Mouse (Mus musculus): ENCODE results near the gene Hand1.
"Not testable (repeated sequence)": the region's sequence is repeated elsewhere in the genome, so short reads cannot be mapped to it uniquely, and the experiment has no call there.

Hand1 gene

DNA sequence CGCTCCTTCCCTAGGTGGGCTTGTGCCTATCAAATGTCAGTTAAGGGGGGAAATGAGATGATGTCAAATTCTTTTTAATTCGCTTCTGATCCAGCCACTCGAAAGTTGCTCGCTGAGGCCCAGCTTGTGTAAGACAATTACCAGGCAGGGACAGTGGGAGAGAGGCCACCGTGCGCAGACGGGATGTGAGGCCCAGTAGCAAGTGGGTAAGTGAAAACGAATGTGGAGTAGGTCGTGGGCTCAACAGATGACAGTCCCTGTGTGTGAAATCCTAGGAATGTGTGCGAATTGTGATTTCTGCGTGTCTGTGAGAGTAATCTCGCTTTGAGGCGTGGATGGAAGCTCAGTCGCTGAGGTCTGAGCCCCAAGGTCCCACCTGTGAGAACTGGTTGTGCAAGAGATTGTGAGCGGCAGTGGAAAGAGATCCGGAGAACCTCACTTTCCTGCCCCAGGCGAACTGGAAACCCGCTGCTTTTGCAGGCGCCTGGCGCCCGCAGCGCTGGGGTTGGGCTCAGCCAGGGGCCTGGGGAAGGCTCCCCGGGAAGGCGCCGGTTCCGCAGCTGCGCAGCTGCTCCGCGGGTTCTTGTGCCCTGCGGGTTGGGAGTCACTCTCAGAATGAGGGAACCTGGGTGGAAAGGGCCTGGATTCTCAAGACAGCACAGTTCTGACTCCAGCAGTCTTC is 819 bp upstream of the Hand1 start:
- DNase-seq: no peak

DNA sequence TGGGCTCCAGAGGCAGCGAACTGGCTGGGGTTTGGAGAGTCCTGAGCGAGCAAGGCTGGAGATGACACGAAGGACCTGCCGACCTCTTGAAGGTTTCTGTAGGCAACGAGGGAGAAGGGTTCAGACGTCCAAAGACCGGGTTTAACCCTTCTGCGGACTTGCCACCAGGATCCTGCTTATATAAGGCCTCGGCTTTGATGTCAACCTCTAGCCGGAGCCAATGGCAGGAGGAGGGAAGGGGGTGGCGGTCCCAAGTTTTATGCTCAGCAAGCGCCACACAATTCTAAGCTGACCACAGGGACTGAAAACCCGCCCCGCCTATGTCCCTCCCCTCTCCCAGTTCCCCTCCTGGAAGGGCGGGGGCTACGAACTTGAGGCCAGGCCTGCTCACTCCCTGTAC is 757 bp downstream of the Hand1 start:
- DNase-seq: no peak

GRCm38 (mm10) chr11:57831281-57831781 is 1.3 kb downstream of the Hand1 start:
- DNase-seq: no peak

- no peak for DNase-seq
These were observed 2.5 kb downstream of the Hand1 start for GRCm38 (mm10) chr11:57829871-57830775.

DNA sequence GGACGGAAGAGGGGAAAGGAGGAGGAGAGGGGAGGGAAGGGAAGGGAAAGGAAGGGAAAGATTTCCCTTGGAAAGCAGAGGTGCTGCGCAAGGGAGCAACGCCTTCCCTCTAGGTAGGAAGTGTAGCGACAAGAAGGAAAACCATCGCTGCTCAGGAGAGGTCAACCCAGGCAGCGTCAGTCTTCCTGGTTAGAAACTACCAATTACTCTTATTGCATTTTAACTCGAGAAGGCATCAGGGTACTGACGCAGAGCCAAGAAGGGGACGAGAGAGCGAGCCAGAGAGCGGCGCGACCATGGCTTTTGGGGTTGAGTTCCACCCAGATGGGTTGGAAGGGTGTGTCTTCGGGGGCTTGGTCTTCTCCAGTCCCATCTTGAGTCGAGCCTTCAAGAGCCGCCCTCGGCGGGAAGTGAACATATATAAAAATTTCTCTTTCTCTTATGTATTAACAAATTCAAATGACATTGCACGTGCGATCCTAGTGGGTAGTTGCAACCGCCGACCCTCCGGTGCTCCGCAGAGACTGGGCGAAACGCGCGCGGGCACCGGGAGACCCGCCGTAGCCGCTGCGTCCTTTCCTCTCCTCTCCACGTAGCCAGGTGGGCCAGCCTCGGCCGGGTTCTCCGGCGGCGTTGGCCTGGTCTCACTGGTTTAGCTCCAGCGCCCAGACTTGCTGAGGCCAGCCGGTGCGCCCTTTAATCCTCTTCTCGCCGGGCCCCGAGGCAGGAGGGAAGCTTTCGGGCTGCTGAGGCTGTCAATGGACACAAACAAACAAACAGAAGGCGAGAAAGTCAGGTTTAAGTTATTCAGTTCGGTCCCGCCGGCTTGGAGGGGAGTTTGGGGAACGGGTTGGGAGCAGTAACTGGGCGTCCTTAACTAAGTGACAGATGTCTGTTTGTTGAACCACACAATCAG is 3.4 kb downstream of the Hand1 start:
- DNase-seq: no peak

DNA sequence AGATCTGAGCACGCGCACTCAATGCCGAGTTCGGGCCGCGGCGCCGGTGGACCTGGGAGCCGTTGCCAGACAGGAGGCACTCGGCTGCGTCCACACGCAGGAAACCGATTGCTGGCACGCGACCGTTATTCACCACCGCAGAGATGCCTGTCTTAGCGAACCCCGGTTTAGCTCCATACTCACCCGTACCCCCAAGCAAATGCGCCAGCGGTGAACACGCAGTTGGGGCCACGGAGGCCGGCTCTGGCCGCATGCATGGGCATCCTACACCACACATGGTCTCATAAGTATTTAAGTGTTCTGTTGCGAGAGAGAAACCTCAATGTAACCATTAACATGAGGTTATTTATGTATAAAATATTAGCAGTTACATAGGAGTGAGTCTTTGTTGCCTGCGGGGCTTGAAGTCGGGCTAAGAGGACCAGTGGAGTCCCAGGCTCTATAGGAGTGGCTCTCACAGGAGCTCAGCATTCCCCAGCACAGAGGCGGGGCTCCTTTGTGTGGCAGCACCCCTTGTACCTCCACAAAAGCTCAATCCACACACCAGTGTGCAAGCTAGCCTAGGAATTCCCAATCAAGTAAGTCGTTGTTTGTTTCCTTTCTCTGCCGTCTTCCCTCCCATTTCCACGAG is 4.6 kb downstream of the Hand1 start:
- DNase-seq: no peak

GRCm38 (mm10) chr11:57827048-57827914 is 5.3 kb downstream of the Hand1 start:
- no peak for DNase-seq

GRCm38 (mm10) chr11:57825234-57825633 is 7.4 kb downstream of the Hand1 start:
- DNase-seq: not testable (repeated sequence)

- no peak for DNase-seq
These were observed 8.9 kb downstream of the Hand1 start for GRCm38 (mm10) chr11:57823714-57824113.

GRCm38 (mm10) chr11:57823159-57823558 is 9.5 kb downstream of the Hand1 start:
- DNase-seq: not testable (repeated sequence)

DNA sequence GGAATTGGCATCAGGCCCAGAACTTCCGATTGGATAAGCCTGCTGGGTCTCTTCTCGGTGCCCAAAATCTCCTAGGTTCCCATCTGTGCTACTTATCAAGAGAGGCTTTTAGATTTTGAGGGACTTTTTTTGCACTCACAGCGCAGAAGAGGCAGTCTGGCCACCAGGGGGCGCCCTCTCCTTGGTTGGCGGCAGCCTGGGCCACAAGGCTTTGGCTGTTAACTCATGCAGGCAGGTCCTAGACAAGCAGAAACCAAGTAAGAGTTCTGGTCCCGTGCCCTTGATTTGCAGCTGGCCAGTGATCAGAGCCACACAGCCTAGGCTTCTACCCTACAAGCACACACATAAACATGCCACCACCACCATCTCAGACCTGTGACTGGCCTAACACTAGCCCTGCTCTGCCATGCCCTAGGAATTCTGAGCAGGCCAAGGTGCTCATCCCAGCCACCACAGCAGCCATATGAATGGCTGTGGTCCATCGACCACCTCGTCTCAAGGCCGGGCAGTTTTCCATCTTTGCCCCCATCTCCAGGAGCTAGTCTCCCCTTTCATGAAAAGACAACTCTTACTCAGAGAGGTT is 12.5 kb downstream of the Hand1 start:
- peak; percentile 59 for DNase-seq

- no peak for DNase-seq
These were observed 14.4 kb downstream of the Hand1 start for GRCm38 (mm10) chr11:57818189-57818588.

- no peak for DNase-seq
These were observed 19.0 kb downstream of the Hand1 start for GRCm38 (mm10) chr11:57813641-57814040.

DNA sequence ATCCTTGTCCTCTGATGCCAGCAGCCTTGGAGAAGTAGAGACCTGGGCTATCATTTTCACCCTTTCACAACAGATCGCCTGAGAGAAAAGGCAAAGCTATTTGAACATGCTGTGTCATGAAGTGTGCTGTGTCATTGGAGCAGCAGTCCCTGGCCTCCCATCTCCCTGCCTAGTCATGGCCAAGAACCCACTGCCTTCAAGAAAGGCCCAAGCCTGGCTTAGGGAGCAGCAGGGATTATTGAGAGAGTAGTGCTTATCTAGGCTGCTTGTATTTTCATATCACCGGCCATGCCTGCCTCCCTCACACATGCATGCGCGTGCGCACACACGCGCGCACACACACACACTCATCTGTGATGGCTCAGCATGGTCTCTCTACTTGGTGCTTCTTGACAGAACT is 20.4 kb downstream of the Hand1 start:
- DNase-seq: no peak

GRCm38 (mm10) chr11:57811006-57811405 is 21.6 kb downstream of the Hand1 start:
- no peak for DNase-seq

DNA sequence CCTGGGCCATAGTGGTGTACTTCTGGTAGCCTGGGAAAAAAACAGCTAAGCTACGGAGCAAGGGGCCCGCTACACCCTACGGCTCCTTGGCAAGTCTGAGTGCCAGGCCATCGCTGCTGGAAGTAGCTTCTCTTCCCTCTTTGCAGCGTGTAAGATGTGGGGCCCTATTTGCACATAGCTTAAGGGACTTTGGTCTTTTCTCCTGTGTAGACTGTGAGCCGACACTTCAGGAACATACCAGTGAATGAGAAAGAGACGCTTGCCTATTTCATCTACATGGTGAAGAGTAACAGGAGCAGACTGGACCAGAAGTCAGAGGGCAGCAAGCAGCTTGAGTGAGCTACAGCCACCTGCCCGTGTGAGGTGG is 22.9 kb downstream of the Hand1 start:
- no peak for DNase-seq

GRCm38 (mm10) chr11:57809017-57809731 is 23.4 kb downstream of the Hand1 start:
- DNase-seq: no peak

DNA sequence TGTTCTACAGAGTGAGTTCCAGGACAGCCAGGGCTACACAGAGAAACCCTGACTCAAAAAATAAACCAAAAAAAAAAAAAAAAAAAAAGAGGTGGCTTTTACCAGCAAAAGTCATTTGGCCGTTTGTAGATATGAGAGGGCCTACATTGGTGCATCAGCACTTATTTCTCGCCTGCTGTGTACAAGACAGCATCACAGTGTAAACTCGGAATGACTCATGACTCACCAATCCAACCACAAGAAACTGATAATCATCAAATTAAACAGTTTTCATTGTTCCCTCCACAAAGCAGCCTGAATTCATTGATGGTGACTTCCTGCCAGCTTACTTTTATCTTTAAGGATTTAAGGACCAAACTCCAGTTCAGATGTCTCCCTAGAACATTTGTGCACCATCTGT is 27.6 kb downstream of the Hand1 start:
- DNase-seq: no peak

DNA sequence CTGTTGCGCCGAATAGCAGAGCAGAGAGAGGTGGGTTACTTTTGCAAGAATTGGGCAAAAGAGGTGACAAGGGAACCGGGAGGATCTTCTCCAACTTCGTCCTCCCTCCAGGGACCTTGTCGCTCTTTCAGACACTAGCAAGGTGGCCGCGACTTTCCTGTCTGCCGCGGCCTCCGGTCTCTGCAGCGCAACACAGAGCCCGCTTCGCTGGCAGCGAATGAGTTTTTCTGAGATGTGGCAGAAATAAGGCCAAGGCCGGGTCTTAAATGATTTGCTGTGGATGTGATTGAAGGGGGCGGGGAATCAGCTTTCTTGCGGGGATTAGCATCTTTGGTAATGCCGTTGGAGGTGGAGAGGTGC is 30.1 kb downstream of the Hand1 start:
- no peak for DNase-seq

GRCm38 (mm10) chr11:57801766-57802510 is 30.7 kb downstream of the Hand1 start:
- DNase-seq: peak; percentile 42
